Mouse (Mus musculus): ENCODE measurements around the gene Tbce. TPM values are rescaled to one million over a fixed set of nuclear protein-coding genes. Genes with fewer than 3 reads are reported as not detected.
"Not testable (repeated sequence)": the region's sequence is repeated elsewhere in the genome, so short reads cannot be mapped to it uniquely, and the experiment has no call there.

The Tbce gene
- polyA plus RNA-seq, 1 experiment from 2014 or later, result 22.1 TPM

DNA sequence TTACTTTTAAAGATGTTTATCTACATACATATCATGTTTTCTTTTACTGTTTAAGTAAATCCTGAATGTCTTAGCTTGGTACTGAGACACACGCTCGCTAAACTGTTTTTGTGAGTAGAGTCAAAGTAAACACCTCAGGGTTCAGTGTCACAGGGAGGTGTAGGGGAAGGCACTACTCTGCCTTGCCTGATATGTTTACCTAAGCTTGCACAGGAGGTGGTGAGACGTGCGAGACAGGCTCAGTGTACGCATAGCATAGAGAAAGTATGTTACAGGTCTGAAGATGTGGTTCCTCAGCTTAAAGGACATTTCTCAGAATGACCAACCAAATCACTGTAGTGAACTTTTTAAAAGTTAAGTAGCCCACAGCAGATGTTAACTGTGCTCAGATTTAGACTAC lies 42.0 kb downstream of the Tbce start:
- 73% methylated on average over 5 of the region's 5 CpGs for WGBS (ENCODE audit: insufficient replicate concordance)
- H3K27ac ChIP-seq (ENCODE audit: low read depth), result peak overlapping the region; percentile 39; the same call in 1 of the 2 replicates
- peaks cover 3% of the 10 kb centered on the region; the same call in 1 of the 2 replicates for H3K4me1 ChIP-seq (ENCODE audit: insufficient read depth)
- H3K27me3 ChIP-seq (ENCODE audit: insufficient read depth, low read length), result no peaks in the 10 kb centered on the region
- TF ChIP-seq EP300 (IDR thresholded peaks at IDR 0.05; ENCODE audit: low read depth), result no peak
- TF ChIP-seq CTCF (IDR thresholded peaks at IDR 0.05; ENCODE audit: low read depth), result no peak
- ATAC-seq (no peak), DNase-seq (no peak)
- H3K4me2 ChIP-seq (ENCODE audit: low read depth, low read length), result no peak overlapping the region
- peaks cover 84% of the 10 kb centered on the region for H3K36me3 ChIP-seq (replicated peaks; ENCODE audit: insufficient read depth, low read length)
- no peak overlapping the region for H3K4me3 ChIP-seq (ENCODE audit: low read depth, low read length)
- no peak overlapping the region for H3K9ac ChIP-seq (replicated peaks)
- no peaks in the 10 kb centered on the region for H3K9me3 ChIP-seq (ENCODE audit: low read length)

DNA sequence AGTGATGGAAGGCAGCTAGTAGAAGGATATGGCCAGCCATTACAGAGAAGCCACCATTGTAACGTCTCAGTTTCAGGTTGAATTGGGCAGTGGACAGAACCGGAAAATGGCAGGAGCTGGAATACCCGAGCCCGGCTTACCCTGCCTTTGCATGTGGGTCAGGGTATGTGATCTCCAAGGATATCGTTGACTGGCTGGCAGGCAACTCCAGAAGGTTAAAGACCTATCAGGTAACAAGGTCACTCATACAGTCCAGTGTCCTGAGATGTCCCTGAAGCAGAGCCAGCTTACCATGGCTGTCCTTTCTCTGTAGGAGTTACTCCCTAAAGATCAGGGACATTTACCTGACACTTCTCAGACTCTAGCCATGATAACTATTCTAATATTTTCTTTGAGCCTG lies 44.4 kb downstream of the Tbce start:
- H3K4me1 ChIP-seq (ENCODE audit: insufficient read depth), result peaks cover 3% of the 10 kb centered on the region; the same call in 1 of the 2 replicates
- H3K4me2 ChIP-seq (ENCODE audit: low read depth, low read length), result no peak overlapping the region
- no peak overlapping the region for H3K9ac ChIP-seq (replicated peaks)
- no peaks in the 10 kb centered on the region for H3K27me3 ChIP-seq (ENCODE audit: insufficient read depth, low read length)
- DNase-seq (no peak), ATAC-seq (no peak)
- H3K27ac ChIP-seq (ENCODE audit: low read depth), result no peak overlapping the region
- H3K36me3 ChIP-seq (replicated peaks; ENCODE audit: insufficient read depth, low read length), result peaks cover 78% of the 10 kb centered on the region
- H3K4me3 ChIP-seq (ENCODE audit: low read depth, low read length), result no peak overlapping the region
- no peaks in the 10 kb centered on the region for H3K9me3 ChIP-seq (ENCODE audit: low read length)
- TF ChIP-seq EP300 (IDR thresholded peaks at IDR 0.05; ENCODE audit: low read depth), result no peak
- 87% methylated on average over 5 of the region's 5 CpGs for WGBS (ENCODE audit: insufficient replicate concordance)

DNA sequence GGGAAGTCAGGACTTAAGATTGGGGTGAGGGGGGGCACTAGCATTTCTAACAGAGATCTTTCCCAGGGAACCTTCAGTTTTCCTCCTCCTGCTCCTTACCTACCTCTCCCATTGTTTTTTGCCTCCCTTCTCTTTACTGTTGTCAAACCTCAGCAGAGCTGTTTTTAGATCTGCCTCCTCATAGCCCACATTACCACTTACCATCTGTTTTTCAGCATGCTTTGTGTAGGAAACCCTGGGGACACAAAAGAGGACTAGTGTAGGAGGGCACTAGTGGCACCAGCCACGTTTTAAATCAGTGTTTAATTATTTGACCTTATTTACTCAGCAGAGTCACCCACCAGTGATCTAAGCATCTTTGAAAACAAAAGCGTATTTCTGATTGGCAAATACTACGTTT lies 46.4 kb downstream of the Tbce start:
- Histone ChIP-seq H3K4me1 (ENCODE audit: insufficient read depth) (no peaks in the 10 kb centered on the region), H3K4me2 (ENCODE audit: low read depth, low read length) (no peak overlapping the region), H3K4me3 (ENCODE audit: low read depth, low read length) (no peak overlapping the region), H3K36me3 (replicated peaks; ENCODE audit: insufficient read depth, low read length) (peaks cover 60% of the 10 kb centered on the region), H3K9ac (replicated peaks) (no peak overlapping the region), H3K9me3 (ENCODE audit: low read length) (no peaks in the 10 kb centered on the region), H3K27ac (ENCODE audit: low read depth) (no peak overlapping the region), H3K27me3 (ENCODE audit: insufficient read depth, low read length) (no peaks in the 10 kb centered on the region)
- ATAC-seq (no peak), DNase-seq (no peak)
- 76% methylated on average over 3 of the region's 3 CpGs for whole genome bisulfite sequencing (ENCODE audit: insufficient replicate concordance)
- no peak for TF ChIP-seq EP300 (IDR thresholded peaks at IDR 0.05; ENCODE audit: low read depth)
- TF ChIP-seq CTCF (IDR thresholded peaks at IDR 0.05; ENCODE audit: low read depth), result no peak

DNA sequence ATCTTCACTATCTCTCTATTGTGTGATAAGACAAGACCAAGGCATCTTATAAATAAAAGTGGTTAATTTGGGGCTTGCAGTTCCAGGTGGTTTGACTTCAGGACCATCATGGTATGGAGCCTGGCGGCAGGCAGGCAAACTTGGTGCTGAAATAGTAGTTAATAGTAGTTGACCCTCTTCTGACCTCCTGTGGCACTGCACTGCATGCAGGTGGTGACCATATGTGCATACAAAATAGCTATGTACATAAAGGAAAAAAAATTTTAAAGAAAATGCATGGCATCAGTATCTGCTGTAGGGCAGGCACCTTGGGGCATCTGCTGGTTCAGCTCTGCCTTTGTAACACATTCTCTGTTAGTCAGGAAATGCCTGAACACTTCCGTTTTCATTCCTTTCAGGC lies 49.0 kb downstream of the Tbce start:
- Histone ChIP-seq H3K9ac (replicated peaks) (no peak overlapping the region), H3K4me1 (ENCODE audit: insufficient read depth) (no peaks in the 10 kb centered on the region), H3K4me3 (ENCODE audit: low read depth, low read length) (no peak overlapping the region), H3K9me3 (ENCODE audit: low read length) (no peaks in the 10 kb centered on the region), H3K4me2 (ENCODE audit: low read depth, low read length) (no peak overlapping the region), H3K27me3 (ENCODE audit: insufficient read depth, low read length) (no peaks in the 10 kb centered on the region), H3K36me3 (replicated peaks; ENCODE audit: insufficient read depth, low read length) (peaks cover 42% of the 10 kb centered on the region), H3K27ac (ENCODE audit: low read depth) (no peak overlapping the region)
- 80% methylated on average over 2 of the region's 2 CpGs for WGBS (ENCODE audit: insufficient replicate concordance)
- DNase-seq (no peak), ATAC-seq (no peak)
- TF ChIP-seq CTCF (IDR thresholded peaks at IDR 0.05; ENCODE audit: low read depth) (no peak), EP300 (IDR thresholded peaks at IDR 0.05; ENCODE audit: low read depth) (no peak)

DNA sequence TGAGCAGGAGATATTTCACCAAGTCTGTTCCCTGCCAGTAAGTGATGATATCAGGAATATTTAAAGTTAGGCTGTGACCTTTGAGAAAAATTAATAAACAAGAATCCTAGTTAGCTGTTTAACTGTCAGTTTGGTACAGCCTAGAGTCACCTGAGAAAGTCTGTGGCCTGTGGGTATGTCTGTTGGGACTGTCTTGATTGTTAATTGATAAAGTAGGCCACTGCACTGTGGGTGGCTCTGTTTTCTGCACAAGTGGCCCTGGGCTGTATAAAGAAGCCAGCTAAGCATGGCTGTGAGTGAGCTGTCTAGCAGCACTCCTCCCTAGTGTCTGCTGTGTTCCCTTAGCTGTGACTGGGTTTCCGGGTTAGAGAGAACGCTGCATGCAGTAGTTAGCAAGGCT lies 50.3 kb downstream of the Tbce start:
- no peaks in the 10 kb centered on the region for H3K27me3 ChIP-seq (ENCODE audit: insufficient read depth, low read length)
- no peak overlapping the region for H3K27ac ChIP-seq (ENCODE audit: low read depth)
- no peak overlapping the region for H3K9ac ChIP-seq (replicated peaks)
- ATAC-seq (no peak), DNase-seq (no peak)
- no peak overlapping the region for H3K4me3 ChIP-seq (ENCODE audit: low read depth, low read length)
- peaks cover 30% of the 10 kb centered on the region for H3K36me3 ChIP-seq (replicated peaks; ENCODE audit: insufficient read depth, low read length)
- TF ChIP-seq CTCF (IDR thresholded peaks at IDR 0.05; ENCODE audit: low read depth) (no peak), EP300 (IDR thresholded peaks at IDR 0.05; ENCODE audit: low read depth) (no peak)
- 90% methylated on average over 2 of the region's 2 CpGs for WGBS (ENCODE audit: insufficient replicate concordance)
- no peaks in the 10 kb centered on the region for H3K4me1 ChIP-seq (ENCODE audit: insufficient read depth)
- no peak overlapping the region for H3K4me2 ChIP-seq (ENCODE audit: low read depth, low read length)
- no peaks in the 10 kb centered on the region for H3K9me3 ChIP-seq (ENCODE audit: low read length)

DNA sequence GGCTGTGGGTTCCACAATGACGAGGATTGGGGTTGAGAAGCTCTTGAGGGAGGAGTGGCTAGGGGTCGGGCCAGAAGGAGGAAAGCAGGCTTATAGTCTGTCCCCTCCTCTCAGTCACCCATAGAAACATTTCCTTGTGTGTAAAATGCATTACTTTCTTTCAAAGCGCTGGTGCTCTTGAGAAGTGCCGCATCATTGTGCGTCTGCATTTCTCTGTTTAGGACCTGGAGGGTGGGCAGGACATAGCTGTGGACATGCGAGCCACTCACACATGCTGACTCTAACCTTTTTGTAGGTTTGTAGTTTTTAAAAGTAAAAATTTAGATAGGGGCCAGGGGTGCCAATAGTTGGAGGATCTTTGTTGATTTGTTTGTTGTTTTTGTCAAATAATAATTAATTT lies 55.9 kb downstream of the Tbce start:
- no peak for DNase-seq
- Histone ChIP-seq H3K27ac (ENCODE audit: low read depth) (no peak overlapping the region), H3K9ac (replicated peaks) (no peak overlapping the region), H3K4me2 (ENCODE audit: low read depth, low read length) (no peak overlapping the region), H3K27me3 (ENCODE audit: insufficient read depth, low read length) (no peaks in the 10 kb centered on the region), H3K9me3 (ENCODE audit: low read length) (no peaks in the 10 kb centered on the region), H3K36me3 (replicated peaks; ENCODE audit: insufficient read depth, low read length) (peaks cover 9% of the 10 kb centered on the region; the same call in 1 of the 2 replicates), H3K4me3 (ENCODE audit: low read depth, low read length) (no peak overlapping the region), H3K4me1 (ENCODE audit: insufficient read depth) (no peaks in the 10 kb centered on the region)
- TF ChIP-seq EP300 (IDR thresholded peaks at IDR 0.05; ENCODE audit: low read depth) (no peak), CTCF (IDR thresholded peaks at IDR 0.05; ENCODE audit: low read depth) (no peak)
- WGBS (ENCODE audit: insufficient replicate concordance), result 83% methylated on average over 6 of the region's 6 CpGs
- ATAC-seq, result no peak

DNA sequence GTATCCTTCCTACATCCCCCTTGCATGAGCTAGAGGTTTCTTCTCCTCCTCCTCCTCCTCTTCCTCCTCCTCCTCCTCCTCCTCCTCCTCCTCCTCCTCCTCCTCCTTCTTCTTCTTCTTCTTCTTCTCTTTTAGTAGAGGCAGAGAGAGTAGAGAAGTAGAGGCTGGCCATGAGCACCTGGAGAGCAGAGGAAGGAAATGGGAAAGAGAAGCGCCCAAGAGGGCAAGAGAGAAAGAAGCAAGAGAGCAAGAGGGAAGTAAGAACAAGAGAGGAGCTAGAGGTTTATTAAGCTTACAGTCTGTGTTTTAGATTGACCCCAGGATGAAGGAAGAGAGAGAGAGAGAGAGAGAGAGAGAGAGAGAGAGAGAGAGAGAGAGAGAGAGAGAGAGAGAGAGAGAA lies 57.6 kb downstream of the Tbce start:
- H3K4me1 ChIP-seq (ENCODE audit: insufficient read depth); H3K36me3 ChIP-seq (replicated peaks; ENCODE audit: insufficient read depth, low read length); H3K4me3 ChIP-seq (ENCODE audit: low read depth, low read length); H3K9me3 ChIP-seq (ENCODE audit: low read length); DNase-seq; H3K27me3 ChIP-seq (ENCODE audit: insufficient read depth, low read length); H3K27ac ChIP-seq (ENCODE audit: low read depth); ATAC-seq; H3K9ac ChIP-seq (replicated peaks); H3K4me2 ChIP-seq (ENCODE audit: low read depth, low read length): not testable (repeated sequence)
- 47% methylated on average over 1 of the region's 1 CpGs for WGBS (ENCODE audit: insufficient replicate concordance)
